Mouse (Mus musculus): ENCODE results near the gene Etfdh.

DNA sequence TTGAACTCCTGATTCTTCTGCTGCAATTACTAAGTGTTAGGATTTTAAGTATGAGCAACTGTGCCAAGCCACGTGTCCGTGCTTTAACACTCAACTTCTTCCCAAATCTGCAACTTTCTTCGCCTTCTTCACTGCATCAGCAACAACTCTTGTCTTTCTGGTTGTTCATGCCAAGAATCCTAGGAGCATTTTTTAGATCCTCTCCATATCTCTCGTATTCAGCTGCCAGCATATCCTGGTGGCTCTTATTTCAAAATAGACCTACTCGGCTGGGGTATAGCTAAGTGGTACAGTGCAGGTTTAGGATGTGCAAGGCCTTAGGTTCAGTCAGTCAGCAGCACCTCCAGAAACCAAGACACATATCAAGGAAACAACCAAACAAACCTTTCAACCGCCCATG, 51.7 kb downstream of the Etfdh start:
- TF ChIP-seq POLR2A (IDR thresholded peaks at IDR 0.05; ENCODE audit: low read depth, low read length) (no peak), CTCF (conservative IDR thresholded peaks at IDR 0.05; ENCODE audit: insufficient read depth, insufficient read length, low read depth, low read length) (no peak)
